Mouse (Mus musculus): Measurements from ENCODE around the gene Corin. TPM values are rescaled to one million over a fixed set of nuclear protein-coding genes. Genes with fewer than 3 reads are reported as not detected.

The Corin gene
- total and polyA plus RNA-seq, 3 experiments = 0.66 TPM; not detected in 2

DNA sequence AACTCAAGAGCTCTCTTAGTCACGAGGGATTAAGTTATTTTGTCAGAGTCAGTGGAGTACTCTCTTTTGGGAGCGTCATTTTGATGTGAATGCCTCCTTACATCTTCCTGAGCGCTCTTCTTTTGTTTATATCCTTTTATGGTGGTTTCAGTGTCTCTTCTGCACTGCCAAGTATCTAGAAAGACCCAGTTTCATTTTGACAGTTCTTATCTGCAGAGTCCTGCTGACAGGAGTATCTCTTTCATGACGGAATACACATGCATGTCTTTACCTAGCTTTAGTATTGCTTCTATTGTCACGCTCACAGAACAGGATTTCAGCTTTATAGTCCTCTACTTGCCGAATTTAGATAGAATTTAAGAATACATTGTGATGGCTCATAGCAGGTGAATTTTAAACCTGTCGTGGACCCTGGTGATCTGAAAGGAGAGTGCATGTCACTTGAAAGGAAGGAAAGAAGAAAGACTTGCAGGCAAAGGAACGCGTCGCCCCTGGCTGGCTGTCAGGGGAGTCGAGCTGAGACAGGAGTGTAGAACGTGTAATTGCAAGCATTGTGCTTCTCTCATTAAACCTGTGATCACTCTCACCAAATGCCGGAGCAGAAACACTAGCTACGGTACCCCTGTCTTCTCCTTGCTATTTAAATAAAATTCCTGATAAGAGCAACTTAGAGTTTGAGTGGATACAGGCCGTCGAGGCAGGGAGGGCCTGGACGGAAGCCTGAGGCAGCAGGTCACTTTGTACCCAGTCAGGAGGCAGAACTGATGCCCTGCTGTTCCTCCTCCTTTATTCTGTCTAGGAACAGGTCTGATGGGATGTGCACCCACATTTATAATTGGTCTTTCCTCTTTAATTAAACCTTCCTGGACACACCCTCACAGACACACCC lies 245.6 kb downstream of the Corin start:
- peaks cover 58% of the 10 kb centered on the region for H3K36me3 ChIP-seq (replicated peaks)
- H3K4me3 ChIP-seq (ENCODE audit: low read depth, low read length) = no peak overlapping the region
- no peak for TF ChIP-seq CTCF (IDR thresholded peaks at IDR 0.05; ENCODE audit: low read depth, low read length)
- TF ChIP-seq TAL1 (conservative IDR thresholded peaks at IDR 0.05; ENCODE audit: low read depth, low read length) = no peak
- no peak for TF ChIP-seq POLR2AphosphoS5 (IDR thresholded peaks at IDR 0.05; ENCODE audit: insufficient replicate concordance, low read depth, low read length)
- TF ChIP-seq GATA1 (IDR thresholded peaks at IDR 0.05; ENCODE audit: borderline replicate concordance, low read length) = no peak
- TF ChIP-seq GATA2 (IDR thresholded peaks at IDR 0.05; ENCODE audit: borderline replicate concordance, low read depth, low read length) = no peak
- ATAC-seq (ENCODE audit: extremely low read depth, insufficient number of reproducible peaks, low FRiP score, poor library complexity, severe bottlenecking) (no peak), DNase-seq (ENCODE audit: low spot score) (no peak)
- no peaks in the 10 kb centered on the region for H3K9me3 ChIP-seq (replicated peaks)
- H3K27me3 ChIP-seq (ENCODE audit: insufficient read depth, low read length) = no peaks in the 10 kb centered on the region
- peaks cover 12% of the 10 kb centered on the region; the same call in 1 of the 2 replicates for H3K4me1 ChIP-seq (ENCODE audit: insufficient read depth, low read depth, low read length)

DNA sequence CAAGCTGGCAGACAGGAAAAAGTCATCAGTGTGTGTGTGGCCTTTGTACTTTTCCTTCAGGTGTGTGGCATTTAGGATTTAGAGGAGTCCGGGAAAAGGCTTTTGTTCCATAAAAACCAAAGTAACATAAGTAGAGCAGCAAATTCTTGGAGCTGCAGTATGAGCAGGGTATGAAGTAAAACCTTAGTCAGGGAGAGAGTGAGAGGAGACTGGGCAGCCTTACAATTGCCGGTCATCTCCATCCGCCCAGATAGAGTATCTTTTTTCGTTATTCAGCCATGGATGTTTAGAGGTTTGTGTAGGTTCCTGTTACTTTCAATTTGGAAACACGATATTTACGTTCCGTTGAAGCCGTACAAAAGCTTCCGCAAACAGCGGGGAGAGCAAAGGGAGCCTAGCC lies 247.2 kb downstream of the Corin start:
- Histone ChIP-seq H3K36me3 (replicated peaks) (peaks cover 65% of the 10 kb centered on the region), H3K9me3 (replicated peaks) (no peaks in the 10 kb centered on the region), H3K4me3 (ENCODE audit: low read depth, low read length) (no peak overlapping the region), H3K4me1 (ENCODE audit: insufficient read depth, low read depth, low read length) (peaks cover 12% of the 10 kb centered on the region; the same call in 1 of the 2 replicates), H3K27me3 (ENCODE audit: insufficient read depth, low read length) (no peaks in the 10 kb centered on the region)
- TF ChIP-seq GATA1 (IDR thresholded peaks at IDR 0.05; ENCODE audit: borderline replicate concordance, low read length) = no peak
- TF ChIP-seq GATA2 (IDR thresholded peaks at IDR 0.05; ENCODE audit: borderline replicate concordance, low read depth, low read length) = no peak
- no peak for TF ChIP-seq TAL1 (conservative IDR thresholded peaks at IDR 0.05; ENCODE audit: low read depth, low read length)
- TF ChIP-seq POLR2AphosphoS5 (IDR thresholded peaks at IDR 0.05; ENCODE audit: insufficient replicate concordance, low read depth, low read length) = no peak
- no peak for TF ChIP-seq CTCF (IDR thresholded peaks at IDR 0.05; ENCODE audit: low read depth, low read length)
- DNase-seq (ENCODE audit: low spot score) (no peak), ATAC-seq (ENCODE audit: extremely low read depth, insufficient number of reproducible peaks, low FRiP score, poor library complexity, severe bottlenecking) (no peak)

DNA sequence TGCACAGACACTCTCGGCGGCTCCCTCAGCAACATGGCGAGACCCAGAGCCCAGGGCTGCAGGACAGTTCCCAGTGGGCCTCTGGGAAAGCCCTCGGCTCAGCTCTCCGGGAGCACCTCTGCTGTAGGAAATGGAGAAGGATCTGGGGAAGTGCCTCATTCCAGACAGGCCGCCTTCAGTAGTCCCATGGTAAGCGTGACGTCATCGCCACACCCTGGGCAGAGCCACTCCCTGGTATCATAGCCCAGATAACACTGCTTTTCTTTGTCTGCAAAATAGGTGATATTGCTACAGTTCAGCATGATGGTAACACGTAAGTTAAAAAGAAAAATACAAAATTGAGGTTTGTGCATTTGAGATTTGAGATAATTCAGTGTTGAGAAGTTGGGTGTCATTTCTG lies 249.3 kb downstream of the Corin start:
- Histone ChIP-seq H3K9me3 (replicated peaks) (no peaks in the 10 kb centered on the region), H3K4me1 (ENCODE audit: insufficient read depth, low read depth, low read length) (peaks cover 12% of the 10 kb centered on the region; the same call in 1 of the 2 replicates), H3K27me3 (ENCODE audit: insufficient read depth, low read length) (no peaks in the 10 kb centered on the region), H3K36me3 (replicated peaks) (peaks cover 53% of the 10 kb centered on the region), H3K4me3 (ENCODE audit: low read depth, low read length) (no peak overlapping the region)
- no peak for DNase-seq (ENCODE audit: low spot score)
- TF ChIP-seq GATA1 (IDR thresholded peaks at IDR 0.05; ENCODE audit: borderline replicate concordance, low read length) (no peak), POLR2AphosphoS5 (IDR thresholded peaks at IDR 0.05; ENCODE audit: insufficient replicate concordance, low read depth, low read length) (no peak), TAL1 (conservative IDR thresholded peaks at IDR 0.05; ENCODE audit: low read depth, low read length) (no peak), GATA2 (IDR thresholded peaks at IDR 0.05; ENCODE audit: borderline replicate concordance, low read depth, low read length) (no peak), CTCF (IDR thresholded peaks at IDR 0.05; ENCODE audit: low read depth, low read length) (no peak)
- no peak for ATAC-seq (ENCODE audit: extremely low read depth, insufficient number of reproducible peaks, low FRiP score, poor library complexity, severe bottlenecking)

DNA sequence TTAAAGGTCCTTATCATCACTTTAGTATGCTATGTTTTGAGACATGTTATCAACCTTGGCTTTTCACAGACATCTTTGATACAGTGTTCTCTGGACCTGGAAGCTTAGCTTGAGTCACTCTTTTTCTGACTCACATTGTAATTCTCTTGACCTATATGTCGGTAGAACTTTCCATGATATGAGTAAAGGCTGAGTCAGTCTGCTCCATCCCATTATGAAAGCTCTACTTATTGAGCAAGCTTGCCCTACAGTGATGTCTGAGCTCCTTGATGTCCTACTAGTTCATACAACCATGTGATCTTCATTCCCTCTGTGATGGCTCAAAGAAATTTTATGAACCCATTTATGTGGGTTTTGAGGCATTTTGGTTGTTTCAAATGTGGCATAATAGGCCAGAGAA lies 254.1 kb downstream of the Corin start:
- H3K4me1 ChIP-seq (ENCODE audit: insufficient read depth, low read depth, low read length) = peaks cover 2% of the 10 kb centered on the region; the same call in 1 of the 2 replicates
- no peak for TF ChIP-seq CTCF (IDR thresholded peaks at IDR 0.05; ENCODE audit: low read depth, low read length)
- TF ChIP-seq GATA2 (IDR thresholded peaks at IDR 0.05; ENCODE audit: borderline replicate concordance, low read depth, low read length) = no peak
- no peak for TF ChIP-seq TAL1 (conservative IDR thresholded peaks at IDR 0.05; ENCODE audit: low read depth, low read length)
- no peak for TF ChIP-seq GATA1 (IDR thresholded peaks at IDR 0.05; ENCODE audit: borderline replicate concordance, low read length)
- no peak for TF ChIP-seq POLR2AphosphoS5 (IDR thresholded peaks at IDR 0.05; ENCODE audit: insufficient replicate concordance, low read depth, low read length)
- no peak for DNase-seq (ENCODE audit: low spot score)
- no peak for ATAC-seq (ENCODE audit: extremely low read depth, insufficient number of reproducible peaks, low FRiP score, poor library complexity, severe bottlenecking)
- no peaks in the 10 kb centered on the region for H3K27me3 ChIP-seq (ENCODE audit: insufficient read depth, low read length)
- peaks cover 61% of the 10 kb centered on the region for H3K36me3 ChIP-seq (replicated peaks)
- H3K4me3 ChIP-seq (ENCODE audit: low read depth, low read length) = no peak overlapping the region
- no peaks in the 10 kb centered on the region for H3K9me3 ChIP-seq (replicated peaks)

Other genes starting within 250 kb of the Corin start
- gene Nfxl1, start 55.2 kb upstream of the Corin start, total RNA-seq (2014; fragmentation: Nextera tagmentation) = 27.4 and 33.8 TPM in 2 replicates
- 16.7 and 23.3 TPM in 2 replicates for gene Nfxl1, start 55.2 kb upstream of the Corin start, total RNA-seq (2017)
- gene Nfxl1, start 55.2 kb upstream of the Corin start, polyA plus RNA-seq (2012) = 9.0 and 9.1 TPM in 2 replicates
- not detected in 2 replicates for gene Zar1, start 76.8 kb upstream of the Corin start, total RNA-seq (2014; fragmentation: Nextera tagmentation)
- gene Zar1, start 76.8 kb upstream of the Corin start, total RNA-seq (2017) = 0.11 TPM in 1 of 2 replicates, not detected in the other
- not detected in 2 replicates for gene Zar1, start 76.8 kb upstream of the Corin start, polyA plus RNA-seq (2012)
- gene Gm5868, start 83.1 kb upstream of the Corin start, total RNA-seq (2014; fragmentation: Nextera tagmentation) = not detected in 2 replicates
- gene Gm5868, start 83.1 kb upstream of the Corin start, total RNA-seq (2017) = 0.16 and 0.29 TPM in 2 replicates
- gene Gm5868, start 83.1 kb upstream of the Corin start, polyA plus RNA-seq (2012) = not detected in 2 replicates
- gene Cnga1, start 139.8 kb upstream of the Corin start, total RNA-seq (2014; fragmentation: Nextera tagmentation) = 4.9 TPM in 1 of 2 replicates, not detected in the other
- gene Cnga1, start 139.8 kb upstream of the Corin start, total RNA-seq (2017) = 0.06 and 0.27 TPM in 2 replicates
- gene Cnga1, start 139.8 kb upstream of the Corin start, polyA plus RNA-seq (2012) = not detected in 2 replicates
- not detected in 2 replicates for gene Nipal1, start 143.3 kb upstream of the Corin start, total RNA-seq (2014; fragmentation: Nextera tagmentation)
- gene Nipal1, start 143.3 kb upstream of the Corin start, total RNA-seq (2017) = 0.05 and 0.17 TPM in 2 replicates
- not detected in 2 replicates for gene Nipal1, start 143.3 kb upstream of the Corin start, polyA plus RNA-seq (2012)
- gene Txk, start 248.3 kb upstream of the Corin start, total RNA-seq (2014; fragmentation: Nextera tagmentation) = 1.9 and 2.0 TPM in 2 replicates
- gene Txk, start 248.3 kb upstream of the Corin start, total RNA-seq (2017) = 0.87 and 1.9 TPM in 2 replicates
- not detected in 2 replicates for gene Txk, start 248.3 kb upstream of the Corin start, polyA plus RNA-seq (2012)

Measured in G1E (cell line).